In genomic region chr14:14837627-14838026, GRCm38 (mm10) we compare ENCODE assay signal across 14 mouse cellular contexts. TPM values are rescaled to one million over a fixed set of nuclear protein-coding genes. Genes with fewer than 3 reads are reported as not detected.
"Had no signal": no experiment of that assay in that cellular context is flagged by ENCODE, and none has a peak within 500 bp of the region (broad histone marks: within the 10 kb centered on the region; RNA-seq: fewer than 3 reads in every experiment).

No protein-coding gene starts in this region.

- H3K27me3 ChIP-seq: liver, embryonic 12.5 days; lung, embryonic 15.5 days; neural tube, embryonic 15.5 days had no signal

- H3K27ac ChIP-seq: liver, embryonic 12.5 days; lung, embryonic 15.5 days; midbrain, embryonic 10.5 days; neural tube, embryonic 15.5 days had no signal

- ATAC-seq: liver, embryonic 12.5 days had no signal

- H3K4me1 ChIP-seq: liver, embryonic 12.5 days; midbrain, embryonic 10.5 days had no signal

- H3K9me3 ChIP-seq: liver, embryonic 12.5 days; lung, embryonic 15.5 days; midbrain, embryonic 10.5 days; neural tube, embryonic 15.5 days had no signal

- H3K4me2 ChIP-seq: liver, embryonic 12.5 days; lung, embryonic 15.5 days; neural tube, embryonic 15.5 days had no signal

- H3K36me3 ChIP-seq: liver, embryonic 12.5 days; lung, embryonic 15.5 days; midbrain, embryonic 10.5 days; neural tube, embryonic 15.5 days had no signal

- H3K9ac ChIP-seq: liver, embryonic 12.5 days; lung, embryonic 15.5 days; neural tube, embryonic 15.5 days had no signal

- H3K4me3 ChIP-seq: liver, embryonic 12.5 days; lung, embryonic 15.5 days; midbrain, embryonic 10.5 days; myocyte; neural tube, embryonic 15.5 days had no signal

- DNase-seq: kidney, adult 8-10 months; kidney, postnatal 25 days; left cerebral cortex, postnatal 4 days; midbrain, embryonic 14.5 days; right cerebral cortex, adult 18-20 months; right cerebral cortex, postnatal 25 days had no signal

RNA-seq across cellular contexts. Expression of gene Nek10, which starts 34.4 kb away (rescaled TPM):
- polyA plus RNA-seq: kidney, embryonic 16.5 days; liver, embryonic 12.5 days; liver, embryonic 16.5 days; midbrain, embryonic 10.5 days; small intestine, adult 2 months had no signal
